Mouse (Mus musculus) myocyte (in vitro differentiated cells): ENCODE data around the gene Arrb1.

ENCODE experiments used
- MAX ChIP-seq: IDR thresholded peaks from one replicate; pipeline ENCODE4 v1.6.1; 2011; ENCODE audit warnings: low read depth, mild to moderate bottlenecking, control low read depth
- MYOG ChIP-seq, 3 experiments: IDR thresholded peaks; one replicate each; pipeline ENCODE4 v1.6.1; 2011; ENCODE audit warnings: control low read depth in 2 of 3, low read depth in 2 of 3, mild to moderate bottlenecking in 2 of 3; ENCODE audit not compliant: insufficient read length in 2 of 3, control insufficient read depth in 1 of 3, insufficient read depth in 1 of 3

DNA sequence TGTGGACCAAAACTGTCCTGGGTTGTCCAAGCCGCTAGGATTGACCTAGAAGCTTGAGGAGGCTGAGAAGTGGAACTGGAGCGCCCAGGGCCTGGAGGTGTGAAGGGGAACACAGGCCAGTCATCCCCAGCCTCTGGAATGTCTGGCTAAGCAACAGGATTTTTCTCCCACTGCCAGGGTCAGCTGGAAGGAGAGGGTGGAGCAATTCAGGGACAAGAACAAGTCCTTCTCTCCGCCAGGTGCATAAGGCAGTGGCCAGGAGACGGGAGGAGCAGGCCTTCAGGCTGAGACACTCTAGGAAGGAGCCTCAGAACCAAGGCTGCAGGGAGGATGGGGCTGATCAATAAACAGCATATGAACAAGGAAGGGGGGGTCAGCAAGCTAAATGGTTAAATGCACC lies 3.2 kb downstream of the Arrb1 start:
- TF ChIP-seq MAX (no peak), MYOG (IDR thresholded peaks at IDR 0.05; ENCODE audit: control insufficient read depth in 1 of 3, insufficient read depth in 1 of 3, insufficient read length in 2 of 3, low read depth in 2 of 3) (no peak)
